Mouse (Mus musculus) small intestine, adult 2 months (tissue): ENCODE data around the gene Ss18l1.

Source experiments
- CTCF ChIP-seq: fragments of 200-500 bp; IDR thresholded peaks from 2 replicates; pipeline ENCODE4 v1.5.1; 2012; ENCODE audit warnings: low read depth, mild to moderate bottlenecking, control low read depth, inconsistent platforms, low read length, moderate library complexity, mixed read lengths; ENCODE audit not compliant: insufficient replicate concordance, insufficient read length; ENCODE audit errors: extremely low read depth
- POLR2A ChIP-seq: fragments of 200-500 bp; IDR thresholded peaks from 2 replicates; pipeline ENCODE4 v1.6.1; 2012; ENCODE audit warnings: low read depth, mild to moderate bottlenecking, control low read depth, inconsistent platforms, low read length, moderate library complexity

DNA sequence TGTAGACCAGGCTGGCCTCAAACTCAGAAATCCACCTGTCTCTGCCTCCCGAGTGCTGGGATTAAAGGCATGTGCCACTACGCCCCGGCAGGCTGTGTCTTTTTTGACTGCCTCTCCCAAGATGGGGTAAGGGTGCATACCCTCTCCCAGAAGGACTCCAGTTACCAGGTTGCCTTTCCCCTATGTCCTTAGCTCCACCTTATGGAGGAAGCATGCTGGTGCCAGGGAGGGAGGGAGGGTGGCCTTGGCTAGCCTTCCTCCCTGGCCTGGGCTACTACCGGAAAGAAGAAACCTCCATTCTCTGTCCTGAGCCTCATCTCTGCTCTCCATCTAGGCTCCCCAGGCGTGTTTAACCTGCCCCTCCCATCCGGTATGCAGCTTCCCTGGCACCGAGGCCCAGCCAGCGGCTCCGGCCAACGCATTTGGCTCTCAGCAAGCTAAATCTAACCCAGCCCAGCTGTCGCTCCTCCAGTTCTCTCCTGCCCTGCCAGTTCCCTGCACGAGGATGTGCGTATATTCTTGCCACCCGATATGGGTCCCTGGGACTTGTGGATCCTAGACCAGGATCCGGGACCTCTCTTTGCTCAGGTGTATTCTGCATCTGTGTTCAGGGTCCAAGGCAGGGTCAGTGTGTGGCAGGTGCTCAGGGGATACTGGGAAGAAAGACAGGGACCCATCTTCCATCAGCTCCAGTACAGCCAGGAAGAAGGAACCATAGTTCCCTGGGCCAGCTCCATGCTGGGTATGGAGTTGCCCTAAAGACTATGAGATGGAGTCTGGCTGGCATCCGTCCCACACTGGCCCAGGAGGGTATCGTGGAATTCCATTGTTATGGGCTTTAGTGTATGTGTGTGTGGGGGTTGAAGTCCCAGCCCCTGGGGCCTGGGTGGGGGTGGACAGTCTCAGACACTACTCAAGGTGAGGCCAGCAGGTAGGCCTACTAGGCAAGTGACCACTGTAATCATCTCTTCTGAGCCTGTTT, 71.9 kb downstream of the Ss18l1 start:
- no peak for TF ChIP-seq POLR2A
- TF ChIP-seq CTCF = no peak
